Mouse (Mus musculus): ENCODE data around the gene Mapk1ip1l. TPM values are rescaled to one million over a fixed set of nuclear protein-coding genes. Genes with fewer than 3 reads are reported as not detected.

The Mapk1ip1l gene
- total RNA-seq, 1 experiment = 57.1 TPM

- in situ Hi-C loops (cut with MboI; ENCODE audit: low sequenced_read_pairs in 2 of 2, unreplicated experiment in 2 of 2) = no loop called here
- peak within 1 kb of the TSS; percentile 90 for H3K27ac ChIP-seq (ENCODE audit: insufficient read depth, low read depth, low read length, poor library complexity, severe bottlenecking)
- TF ChIP-seq CHD2 (IDR thresholded peaks at IDR 0.05; ENCODE audit: low read depth, low read length) (no peak), HCFC1 (IDR thresholded peaks at IDR 0.05; ENCODE audit: borderline replicate concordance, insufficient read depth, low read length) (peak; percentile 67)
Measured at GRCm38 (mm10) chr14:47276637-47277393, 21.3 kb upstream of the Mapk1ip1l start, which contains the start of the genes Wdhd1 and Socs4. Gene Wdhd1, minus strand, starts transcription at chr14:47276857. Gene Socs4, plus strand, starts transcription at chr14:47276931.

DNA sequence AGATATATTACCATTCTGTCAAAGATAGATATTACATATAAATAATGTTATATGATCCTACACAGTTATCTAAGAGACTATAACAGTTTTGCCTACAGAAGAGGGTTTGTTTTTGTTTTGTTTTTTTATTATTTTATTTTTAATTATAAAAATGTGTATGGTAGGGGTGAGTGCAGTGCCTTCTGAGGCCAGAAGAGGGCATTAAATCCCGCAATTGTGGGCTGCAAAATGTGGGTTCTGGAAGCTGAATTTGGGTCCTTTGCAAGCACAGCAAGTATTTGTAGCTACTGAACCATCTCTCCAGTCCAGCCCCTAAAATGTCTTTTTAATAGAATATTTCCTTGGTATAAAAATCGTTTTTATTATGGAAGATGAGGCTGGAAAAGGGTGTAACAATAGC is 19.0 kb upstream of the Mapk1ip1l start:
- no peak for DNase-seq (ENCODE audit: low read depth, low spot score)
- in situ Hi-C loops (cut with MboI; ENCODE audit: low sequenced_read_pairs in 2 of 2, unreplicated experiment in 2 of 2) = no loop called here
- Histone ChIP-seq H3K27ac (ENCODE audit: insufficient read depth, low read depth, low read length, poor library complexity, severe bottlenecking) (no peak overlapping the region), H3K9me3 (ENCODE audit: control insufficient read depth, insufficient read depth, low read depth, low read length) (no peaks in the 10 kb centered on the region), H3K4me1 (ENCODE audit: control insufficient read depth in 2 of 2, insufficient read depth in 2 of 2, low read length in 2 of 2, poor library complexity in 1 of 2) (no peaks in the 10 kb centered on the region; a peak in 2 of 4 replicates), H3K36me3 (ENCODE audit: control insufficient read depth, insufficient read depth, low read length, poor library complexity, severe bottlenecking) (no peaks in the 10 kb centered on the region; the same call in 1 of the 2 replicates), H3K4me3 (ENCODE audit: insufficient read depth in 1 of 2, low read depth in 1 of 2, low read length in 2 of 2, poor library complexity in 1 of 2, severe bottlenecking in 1 of 2) (no peak overlapping the region), H3K9ac (ENCODE audit: insufficient read depth, low read depth, low read length, poor library complexity, severe bottlenecking) (no peak overlapping the region)
- no peak for TF ChIP-seq ZNF384 (IDR thresholded peaks at IDR 0.05; ENCODE audit: low read depth, low read length)
- no peak for TF ChIP-seq MAFK (IDR thresholded peaks at IDR 0.05; ENCODE audit: insufficient read depth, low read depth, low read length)
- no peak for TF ChIP-seq HCFC1 (IDR thresholded peaks at IDR 0.05; ENCODE audit: borderline replicate concordance, insufficient read depth, low read length)
- no peak for TF ChIP-seq CHD2 (IDR thresholded peaks at IDR 0.05; ENCODE audit: low read depth, low read length)
- no peak for TF ChIP-seq ZC3H11A (IDR thresholded peaks at IDR 0.05; ENCODE audit: borderline replicate concordance, low read depth, low read length)

More at GRCm38 (mm10) chr14:47276637-47277393, 21.3 kb upstream of the Mapk1ip1l start, which contains the start of the genes Wdhd1 and Socs4:
- Histone ChIP-seq H3K4me1 (ENCODE audit: control insufficient read depth in 2 of 2, insufficient read depth in 2 of 2, low read length in 2 of 2, poor library complexity in 1 of 2) (no peaks in the 10 kb centered on the region; a peak in 2 of 4 replicates), H3K9ac (ENCODE audit: insufficient read depth, low read depth, low read length, poor library complexity, severe bottlenecking) (peak within 1 kb of the TSS; percentile 97), H3K9me3 (ENCODE audit: control insufficient read depth, insufficient read depth, low read depth, low read length) (no peaks in the 10 kb centered on the region), H3K36me3 (ENCODE audit: control insufficient read depth, insufficient read depth, low read length, poor library complexity, severe bottlenecking) (peaks cover 2% of the 10 kb centered on the region), H3K4me3 (ENCODE audit: insufficient read depth in 1 of 2, low read depth in 1 of 2, low read length in 2 of 2, poor library complexity in 1 of 2, severe bottlenecking in 1 of 2) (peak within 1 kb of the TSS; percentile 95 to 97)
- DNase-seq (ENCODE audit: low read depth, low spot score) = peak; percentile 83

- Histone ChIP-seq H3K36me3 (ENCODE audit: control insufficient read depth, insufficient read depth, low read length, poor library complexity, severe bottlenecking) (no peaks in the 10 kb centered on the region), H3K27ac (ENCODE audit: insufficient read depth, low read depth, low read length, poor library complexity, severe bottlenecking) (no peak overlapping the region), H3K4me1 (ENCODE audit: control insufficient read depth in 2 of 2, insufficient read depth in 2 of 2, low read length in 2 of 2, poor library complexity in 1 of 2) (no peaks in the 10 kb centered on the region), H3K4me3 (ENCODE audit: insufficient read depth in 1 of 2, low read depth in 1 of 2, low read length in 2 of 2, poor library complexity in 1 of 2, severe bottlenecking in 1 of 2) (no peak overlapping the region), H3K9ac (ENCODE audit: insufficient read depth, low read depth, low read length, poor library complexity, severe bottlenecking) (no peak overlapping the region), H3K9me3 (ENCODE audit: control insufficient read depth, insufficient read depth, low read depth, low read length) (no peaks in the 10 kb centered on the region)
- TF ChIP-seq ZNF384 (IDR thresholded peaks at IDR 0.05; ENCODE audit: low read depth, low read length) (peak; percentile 79), CHD2 (IDR thresholded peaks at IDR 0.05; ENCODE audit: low read depth, low read length) (no peak)
- no peak for DNase-seq (ENCODE audit: low read depth, low spot score)
- in situ Hi-C loops (cut with MboI; ENCODE audit: low sequenced_read_pairs in 2 of 2, unreplicated experiment in 2 of 2) = no loop called here
Measured at GRCm38 (mm10) chr14:47281535-47281934, 16.5 kb upstream of the Mapk1ip1l start.

DNA sequence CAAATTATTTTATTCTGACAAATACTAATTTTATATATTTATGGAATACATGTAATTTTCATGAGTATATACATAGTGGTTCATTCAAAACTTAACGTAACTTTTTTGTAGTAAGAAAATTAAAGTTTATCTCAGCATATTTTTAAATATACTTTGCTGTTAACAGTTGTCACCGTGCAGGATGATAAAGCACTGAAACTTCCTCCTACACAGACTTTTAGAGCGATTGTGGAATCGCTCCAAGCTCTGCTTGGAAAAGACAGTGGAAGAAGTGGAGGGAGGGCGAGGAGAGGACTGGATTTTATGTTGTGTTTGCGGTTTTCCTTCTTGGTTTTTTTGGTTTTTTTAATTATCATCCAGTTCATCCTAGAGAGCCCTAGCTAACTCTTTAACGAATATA is 14.5 kb upstream of the Mapk1ip1l start:
- Histone ChIP-seq H3K4me3 (ENCODE audit: insufficient read depth in 1 of 2, low read depth in 1 of 2, low read length in 2 of 2, poor library complexity in 1 of 2, severe bottlenecking in 1 of 2) (no peak overlapping the region), H3K4me1 (ENCODE audit: control insufficient read depth in 2 of 2, insufficient read depth in 2 of 2, low read length in 2 of 2, poor library complexity in 1 of 2) (no peaks in the 10 kb centered on the region; a peak in 1 of 4 replicates), H3K36me3 (ENCODE audit: control insufficient read depth, insufficient read depth, low read length, poor library complexity, severe bottlenecking) (no peaks in the 10 kb centered on the region), H3K9me3 (ENCODE audit: control insufficient read depth, insufficient read depth, low read depth, low read length) (no peaks in the 10 kb centered on the region), H3K9ac (ENCODE audit: insufficient read depth, low read depth, low read length, poor library complexity, severe bottlenecking) (no peak overlapping the region), H3K27ac (ENCODE audit: insufficient read depth, low read depth, low read length, poor library complexity, severe bottlenecking) (no peak overlapping the region)
- no peak for TF ChIP-seq CHD2 (IDR thresholded peaks at IDR 0.05; ENCODE audit: low read depth, low read length)
- DNase-seq (ENCODE audit: low read depth, low spot score) = no peak
- in situ Hi-C loops (cut with MboI; ENCODE audit: low sequenced_read_pairs in 2 of 2, unreplicated experiment in 2 of 2) = no loop called here

DNA sequence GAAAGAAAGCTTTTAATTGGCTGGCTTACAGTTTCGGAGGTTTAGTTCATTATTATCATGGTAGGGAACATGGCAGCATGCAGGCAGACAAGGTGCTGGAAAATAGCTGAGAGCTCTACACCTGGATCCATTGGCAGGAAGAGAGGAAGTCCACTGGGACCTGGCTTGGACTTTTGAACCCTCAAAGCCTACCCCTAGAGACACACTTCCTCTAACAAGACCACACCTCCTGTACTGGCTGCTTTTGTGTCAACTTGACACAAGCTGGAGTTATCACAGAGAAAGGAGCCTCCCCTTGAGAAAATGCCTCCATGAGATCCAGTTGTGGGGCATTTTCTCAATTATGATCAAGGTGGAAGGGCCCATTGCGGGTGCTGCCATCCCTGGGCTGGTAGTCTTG is 12.8 kb upstream of the Mapk1ip1l start:
- Histone ChIP-seq H3K9me3 (ENCODE audit: control insufficient read depth, insufficient read depth, low read depth, low read length) (no peaks in the 10 kb centered on the region), H3K9ac (ENCODE audit: insufficient read depth, low read depth, low read length, poor library complexity, severe bottlenecking) (no peak overlapping the region), H3K36me3 (ENCODE audit: control insufficient read depth, insufficient read depth, low read length, poor library complexity, severe bottlenecking) (peaks cover 4% of the 10 kb centered on the region; the same call in 1 of the 2 replicates), H3K27ac (ENCODE audit: insufficient read depth, low read depth, low read length, poor library complexity, severe bottlenecking) (no peak overlapping the region), H3K4me1 (ENCODE audit: control insufficient read depth in 2 of 2, insufficient read depth in 2 of 2, low read length in 2 of 2, poor library complexity in 1 of 2) (no peaks in the 10 kb centered on the region; a peak in 1 of 4 replicates), H3K4me3 (ENCODE audit: insufficient read depth in 1 of 2, low read depth in 1 of 2, low read length in 2 of 2, poor library complexity in 1 of 2, severe bottlenecking in 1 of 2) (no peak overlapping the region)
- in situ Hi-C loops (cut with MboI; ENCODE audit: low sequenced_read_pairs in 2 of 2, unreplicated experiment in 2 of 2) = no loop called here
- no peak for TF ChIP-seq ZC3H11A (IDR thresholded peaks at IDR 0.05; ENCODE audit: borderline replicate concordance, low read depth, low read length)
- TF ChIP-seq HCFC1 (IDR thresholded peaks at IDR 0.05; ENCODE audit: borderline replicate concordance, insufficient read depth, low read length) = no peak
- no peak for TF ChIP-seq MAFK (IDR thresholded peaks at IDR 0.05; ENCODE audit: insufficient read depth, low read depth, low read length)
- no peak for TF ChIP-seq CHD2 (IDR thresholded peaks at IDR 0.05; ENCODE audit: low read depth, low read length)
- no peak for TF ChIP-seq ZNF384 (IDR thresholded peaks at IDR 0.05; ENCODE audit: low read depth, low read length)
- no peak for DNase-seq (ENCODE audit: low read depth, low spot score)
